Mouse (Mus musculus): Measurements from ENCODE around the gene Pnpla2. TPM values are rescaled to one million over a fixed set of nuclear protein-coding genes. Genes with fewer than 3 reads are reported as not detected.

Pnpla2 gene
- polyA plus RNA-seq, 1 experiment from 2014 or later: 31.9 TPM

- ATAC-seq (ENCODE audit: low FRiP score, low TSS enrichment): no peak
- H3K27ac ChIP-seq (ENCODE audit: low read depth, low read length): no peak overlapping the region
- no peak overlapping the region for H3K4me2 ChIP-seq (replicated peaks; ENCODE audit: low read depth, low read length)
- no peaks in the 10 kb centered on the region for H3K27me3 ChIP-seq (ENCODE audit: control insufficient read depth, insufficient read depth, low read length)
- no peaks in the 10 kb centered on the region for H3K9me3 ChIP-seq (ENCODE audit: control insufficient read depth, low read length)
- peaks cover 7% of the 10 kb centered on the region; the same call in 1 of the 2 replicates for H3K4me1 ChIP-seq (ENCODE audit: control insufficient read depth, insufficient read depth, low read length)
- H3K4me3 ChIP-seq (ENCODE audit: low read length): no peak overlapping the region
- WGBS: 79% methylated on average over 6 of the region's 6 CpGs
- peaks cover 3% of the 10 kb centered on the region; the same call in 1 of the 2 replicates for H3K36me3 ChIP-seq (ENCODE audit: control insufficient read depth, insufficient read depth, low read length)
- H3K9ac ChIP-seq (ENCODE audit: low read depth, low read length): no peak overlapping the region
Observed at GRCm38 (mm10) chr7:141416144-141416841, 38.7 kb upstream of the Pnpla2 start.

- H3K4me2 ChIP-seq (replicated peaks; ENCODE audit: low read depth, low read length): no peak overlapping the region
- no peaks in the 10 kb centered on the region for H3K9me3 ChIP-seq (ENCODE audit: control insufficient read depth, low read length)
- no peak for ATAC-seq (ENCODE audit: low FRiP score, low TSS enrichment)
- H3K4me1 ChIP-seq (ENCODE audit: control insufficient read depth, insufficient read depth, low read length): peaks cover 4% of the 10 kb centered on the region; the same call in 1 of the 2 replicates
- 72% methylated on average over 8 of the region's 8 CpGs for WGBS
- H3K36me3 ChIP-seq (ENCODE audit: control insufficient read depth, insufficient read depth, low read length): no peaks in the 10 kb centered on the region
- no peaks in the 10 kb centered on the region for H3K27me3 ChIP-seq (ENCODE audit: control insufficient read depth, insufficient read depth, low read length)
- H3K4me3 ChIP-seq (ENCODE audit: low read length): no peak overlapping the region
- no peak overlapping the region for H3K27ac ChIP-seq (ENCODE audit: low read depth, low read length)
- no peak overlapping the region for H3K9ac ChIP-seq (ENCODE audit: low read depth, low read length)
Observed at GRCm38 (mm10) chr7:141417731-141418681, 37.0 kb upstream of the Pnpla2 start.

- ATAC-seq (ENCODE audit: low FRiP score, low TSS enrichment): no peak
- Histone ChIP-seq H3K9ac (ENCODE audit: low read depth, low read length) (no peak overlapping the region), H3K9me3 (ENCODE audit: control insufficient read depth, low read length) (no peaks in the 10 kb centered on the region)
Observed at GRCm38 (mm10) chr7:141418970-141419369, 36.0 kb upstream of the Pnpla2 start.

GRCm38 (mm10) chr7:141420030-141420702 lies 34.8 kb upstream of the Pnpla2 start:
- 82% methylated on average over 9 of the region's 9 CpGs for WGBS
- Histone ChIP-seq H3K9me3 (ENCODE audit: control insufficient read depth, low read length) (no peaks in the 10 kb centered on the region), H3K36me3 (ENCODE audit: control insufficient read depth, insufficient read depth, low read length) (no peaks in the 10 kb centered on the region), H3K27ac (ENCODE audit: low read depth, low read length) (no peak overlapping the region), H3K9ac (ENCODE audit: low read depth, low read length) (no peak overlapping the region), H3K4me1 (ENCODE audit: control insufficient read depth, insufficient read depth, low read length) (no peaks in the 10 kb centered on the region), H3K27me3 (ENCODE audit: control insufficient read depth, insufficient read depth, low read length) (no peaks in the 10 kb centered on the region), H3K4me2 (replicated peaks; ENCODE audit: low read depth, low read length) (no peak overlapping the region), H3K4me3 (ENCODE audit: low read length) (no peak overlapping the region)
- ATAC-seq (ENCODE audit: low FRiP score, low TSS enrichment): no peak

More at GRCm38 (mm10) chr7:141418970-141419369, 36.0 kb upstream of the Pnpla2 start:
- Histone ChIP-seq H3K4me3 (ENCODE audit: low read length) (no peak overlapping the region), H3K27me3 (ENCODE audit: control insufficient read depth, insufficient read depth, low read length) (no peaks in the 10 kb centered on the region), H3K36me3 (ENCODE audit: control insufficient read depth, insufficient read depth, low read length) (no peaks in the 10 kb centered on the region), H3K4me2 (replicated peaks; ENCODE audit: low read depth, low read length) (no peak overlapping the region), H3K27ac (ENCODE audit: low read depth, low read length) (no peak overlapping the region), H3K4me1 (ENCODE audit: control insufficient read depth, insufficient read depth, low read length) (no peaks in the 10 kb centered on the region)
- 45% methylated on average over 7 of the region's 7 CpGs for WGBS

- H3K9me3 ChIP-seq (ENCODE audit: control insufficient read depth, low read length): no peaks in the 10 kb centered on the region
- H3K36me3 ChIP-seq (ENCODE audit: control insufficient read depth, insufficient read depth, low read length): no peaks in the 10 kb centered on the region
- WGBS: 53% methylated on average over 4 of the region's 4 CpGs
- no peaks in the 10 kb centered on the region for H3K27me3 ChIP-seq (ENCODE audit: control insufficient read depth, insufficient read depth, low read length)
- ATAC-seq (ENCODE audit: low FRiP score, low TSS enrichment): no peak
- no peak overlapping the region for H3K4me2 ChIP-seq (replicated peaks; ENCODE audit: low read depth, low read length)
- no peak overlapping the region for H3K4me3 ChIP-seq (ENCODE audit: low read length)
- no peak overlapping the region for H3K9ac ChIP-seq (ENCODE audit: low read depth, low read length)
- H3K27ac ChIP-seq (ENCODE audit: low read depth, low read length): no peak overlapping the region
- H3K4me1 ChIP-seq (ENCODE audit: control insufficient read depth, insufficient read depth, low read length): 0 out of 2 replicates have a peak, but pooled peaks cover 3% of the 10 kb centered on the region
Observed at GRCm38 (mm10) chr7:141423811-141424210, 31.2 kb upstream of the Pnpla2 start.

GRCm38 (mm10) chr7:141426948-141427730 lies 27.9 kb upstream of the Pnpla2 start:
- peaks cover 13% of the 10 kb centered on the region for H3K4me1 ChIP-seq (ENCODE audit: control insufficient read depth, insufficient read depth, low read length)
- H3K4me3 ChIP-seq (ENCODE audit: low read length): no peak overlapping the region
- H3K9ac ChIP-seq (ENCODE audit: low read depth, low read length): no peak overlapping the region
- H3K9me3 ChIP-seq (ENCODE audit: control insufficient read depth, low read length): no peaks in the 10 kb centered on the region
- no peak overlapping the region for H3K27ac ChIP-seq (ENCODE audit: low read depth, low read length)
- H3K36me3 ChIP-seq (ENCODE audit: control insufficient read depth, insufficient read depth, low read length): peaks cover 20% of the 10 kb centered on the region
- WGBS: 83% methylated on average over 12 of the region's 12 CpGs
- no peak for ATAC-seq (ENCODE audit: low FRiP score, low TSS enrichment)
- H3K27me3 ChIP-seq (ENCODE audit: control insufficient read depth, insufficient read depth, low read length): no peaks in the 10 kb centered on the region
- no peak overlapping the region for H3K4me2 ChIP-seq (replicated peaks; ENCODE audit: low read depth, low read length)

GRCm38 (mm10) chr7:141428701-141429100 lies 26.3 kb upstream of the Pnpla2 start:
- no peak overlapping the region; the same call in 1 of the 2 replicates for H3K4me2 ChIP-seq (replicated peaks; ENCODE audit: low read depth, low read length)
- no peak overlapping the region for H3K27ac ChIP-seq (ENCODE audit: low read depth, low read length)
- H3K27me3 ChIP-seq (ENCODE audit: control insufficient read depth, insufficient read depth, low read length): no peaks in the 10 kb centered on the region
- ATAC-seq (ENCODE audit: low FRiP score, low TSS enrichment): no peak
- no peak overlapping the region for H3K4me3 ChIP-seq (ENCODE audit: low read length)
- H3K4me1 ChIP-seq (ENCODE audit: control insufficient read depth, insufficient read depth, low read length): peaks cover 14% of the 10 kb centered on the region
- 50% methylated on average over 5 of the region's 5 CpGs for WGBS
- H3K9me3 ChIP-seq (ENCODE audit: control insufficient read depth, low read length): no peaks in the 10 kb centered on the region
- peaks cover 33% of the 10 kb centered on the region for H3K36me3 ChIP-seq (ENCODE audit: control insufficient read depth, insufficient read depth, low read length)
- no peak overlapping the region for H3K9ac ChIP-seq (ENCODE audit: low read depth, low read length)

- 0 out of 2 replicates have a peak within 1 kb of the TSS, but pooled peaks have one; percentile 0 for H3K9ac ChIP-seq (ENCODE audit: low read depth, low read length)
- H3K27ac ChIP-seq (ENCODE audit: low read depth, low read length): no peak within 1 kb of the TSS
- H3K27me3 ChIP-seq (ENCODE audit: control insufficient read depth, insufficient read depth, low read length): no peaks in the 10 kb centered on the region
- no peak within 1 kb of the TSS for H3K4me3 ChIP-seq (ENCODE audit: low read length)
- H3K4me1 ChIP-seq (ENCODE audit: control insufficient read depth, insufficient read depth, low read length): peaks cover 20% of the 10 kb centered on the region
- peaks cover 34% of the 10 kb centered on the region for H3K36me3 ChIP-seq (ENCODE audit: control insufficient read depth, insufficient read depth, low read length)
- ATAC-seq (ENCODE audit: low FRiP score, low TSS enrichment): peak; percentile 63
- peak within 1 kb of the TSS; percentile 30 for H3K4me2 ChIP-seq (replicated peaks; ENCODE audit: low read depth, low read length)
- no peaks in the 10 kb centered on the region for H3K9me3 ChIP-seq (ENCODE audit: control insufficient read depth, low read length)
- WGBS: 5% methylated on average over 19 of the region's 19 CpGs
Observed at GRCm38 (mm10) chr7:141429310-141429709, 25.7 kb upstream of the Pnpla2 start, which contains the start of gene Cend1. Cend1 (minus strand) TSS chr7:141429491.
